Mouse (Mus musculus): ENCODE results near the gene Phc1.

The Phc1 gene

GRCm38 (mm10) chr6:122298223-122298609 lies 42.1 kb downstream of the Phc1 start:
- in situ Hi-C loops (cut with MboI, MseI): no loop called here

- in situ Hi-C loops (cut with MboI, MseI): no loop called here
Measured at GRCm38 (mm10) chr6:122297279-122298222, 42.8 kb downstream of the Phc1 start.

GRCm38 (mm10) chr6:122296918-122297278 lies 43.5 kb downstream of the Phc1 start:
- in situ Hi-C loops (cut with MboI, MseI): no loop called here

- in situ Hi-C loops (cut with MboI, MseI): no loop called here
Measured at GRCm38 (mm10) chr6:122295242-122295641, 45.1 kb downstream of the Phc1 start.

- in situ Hi-C loops (cut with MboI, MseI): no loop called here
Measured at GRCm38 (mm10) chr6:122294290-122294689, 46.1 kb downstream of the Phc1 start.

GRCm38 (mm10) chr6:122293796-122294195 lies 46.6 kb downstream of the Phc1 start:
- in situ Hi-C loops (cut with MboI, MseI): no loop called here

- in situ Hi-C loops (cut with MboI, MseI): no loop called here
Measured at GRCm38 (mm10) chr6:122293121-122293520, 47.2 kb downstream of the Phc1 start.

GRCm38 (mm10) chr6:122292184-122292583 lies 48.2 kb downstream of the Phc1 start:
- in situ Hi-C loops (cut with MboI, MseI): no loop called here

GRCm38 (mm10) chr6:122291735-122292134 lies 48.6 kb downstream of the Phc1 start:
- in situ Hi-C loops (cut with MboI, MseI): no loop called here

- in situ Hi-C loops (cut with MboI, MseI): no loop called here
Measured at GRCm38 (mm10) chr6:122291264-122291663, 49.1 kb downstream of the Phc1 start.

GRCm38 (mm10) chr6:122290253-122290652 lies 50.1 kb downstream of the Phc1 start:
- in situ Hi-C loops (cut with MboI, MseI): no loop called here

GRCm38 (mm10) chr6:122289313-122289712 lies 51.0 kb downstream of the Phc1 start:
- in situ Hi-C loops (cut with MboI, MseI): no loop called here

GRCm38 (mm10) chr6:122288263-122288662 lies 52.1 kb downstream of the Phc1 start:
- in situ Hi-C loops (cut with MboI, MseI): no loop called here

GRCm38 (mm10) chr6:122284823-122285222 lies 55.5 kb downstream of the Phc1 start:
- in situ Hi-C loops (cut with MboI, MseI): no loop called here

- in situ Hi-C loops (cut with MboI, MseI): no loop called here
Measured at GRCm38 (mm10) chr6:122284304-122284703, 56.1 kb downstream of the Phc1 start.

GRCm38 (mm10) chr6:122283429-122283828 lies 56.9 kb downstream of the Phc1 start:
- in situ Hi-C loops (cut with MboI, MseI): no loop called here

- in situ Hi-C loops (cut with MboI, MseI): no loop called here
Measured at GRCm38 (mm10) chr6:122282782-122283181, 57.6 kb downstream of the Phc1 start, which contains the start of gene Klrg1. TSS of gene Klrg1 (minus strand) at chr6:122282882.

- in situ Hi-C loops (cut with MboI, MseI): no loop called here
Measured at GRCm38 (mm10) chr6:122276565-122276964, 63.8 kb downstream of the Phc1 start.

GRCm38 (mm10) chr6:122274546-122274945 lies 65.8 kb downstream of the Phc1 start:
- in situ Hi-C loops (cut with MboI, MseI): no loop called here

- in situ Hi-C loops (cut with MboI, MseI): no loop called here
Measured at GRCm38 (mm10) chr6:122270152-122270551, 70.2 kb downstream of the Phc1 start.

GRCm38 (mm10) chr6:122269170-122269569 lies 71.2 kb downstream of the Phc1 start:
- in situ Hi-C loops (cut with MboI, MseI): no loop called here

GRCm38 (mm10) chr6:122268561-122268960 lies 71.8 kb downstream of the Phc1 start:
- in situ Hi-C loops (cut with MboI, MseI): no loop called here

Data from T-helper 1 cell (primary cell).